Mouse (Mus musculus): Measurements from ENCODE around the gene Fermt2. TPM values are rescaled to one million over a fixed set of nuclear protein-coding genes. Genes with fewer than 3 reads are reported as not detected.

Fermt2 gene
- polyA plus RNA-seq, 1 experiment from 2014 or later, result 245 TPM

GRCm38 (mm10) chr14:45430066-45430842, 99.7 kb downstream of the Fermt2 start:
- Histone ChIP-seq H3K27me3 (ENCODE audit: control insufficient read depth, insufficient read depth, low read length) (no peaks in the 10 kb centered on the region), H3K36me3 (ENCODE audit: control insufficient read depth, insufficient read depth, low read length) (no peaks in the 10 kb centered on the region), H3K9ac (replicated peaks; ENCODE audit: low read depth, low read length) (no peak overlapping the region), H3K9me3 (ENCODE audit: control insufficient read depth, low read depth, low read length) (no peaks in the 10 kb centered on the region; the same call in 1 of the 2 replicates), H3K27ac (ENCODE audit: low read length) (no peak overlapping the region), H3K4me1 (ENCODE audit: control insufficient read depth, insufficient read depth, low read length) (no peaks in the 10 kb centered on the region), H3K4me3 (ENCODE audit: low read depth, low read length) (no peak overlapping the region), H3K4me2 (replicated peaks; ENCODE audit: low read depth, low read length) (no peak overlapping the region)
- WGBS, result 89% methylated on average over 13 of the region's 13 CpGs
- ATAC-seq (ENCODE audit: insufficient number of reproducible peaks, insufficient read depth, low FRiP score, low read depth), result no peak

DNA sequence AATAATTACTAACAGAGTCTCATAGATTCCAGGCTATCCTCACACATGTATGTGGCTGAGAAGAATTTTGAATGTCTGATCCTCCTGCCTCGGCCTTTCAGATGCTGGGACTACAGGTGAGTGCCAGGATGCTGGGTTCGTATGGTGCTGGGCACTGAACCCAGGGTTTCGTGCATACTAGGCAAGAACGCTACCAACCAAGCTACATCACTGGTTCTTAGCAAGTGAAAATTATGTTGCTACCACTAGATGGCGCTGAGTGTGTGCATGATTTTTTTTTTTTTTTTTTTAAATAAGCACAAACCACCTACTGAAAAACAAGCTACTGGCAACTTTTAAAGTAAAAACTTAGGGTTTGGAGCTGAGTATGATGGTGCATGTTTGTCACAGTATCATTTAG, 106.7 kb downstream of the Fermt2 start:
- no peaks in the 10 kb centered on the region for H3K27me3 ChIP-seq (ENCODE audit: control insufficient read depth, insufficient read depth, low read length)
- WGBS, result 2% methylated on average over 5 of the region's 5 CpGs
- no peaks in the 10 kb centered on the region for H3K36me3 ChIP-seq (ENCODE audit: control insufficient read depth, insufficient read depth, low read length)
- H3K4me2 ChIP-seq (replicated peaks; ENCODE audit: low read depth, low read length), result no peak overlapping the region
- no peaks in the 10 kb centered on the region for H3K4me1 ChIP-seq (ENCODE audit: control insufficient read depth, insufficient read depth, low read length)
- H3K9ac ChIP-seq (replicated peaks; ENCODE audit: low read depth, low read length), result no peak overlapping the region
- no peak overlapping the region for H3K4me3 ChIP-seq (ENCODE audit: low read depth, low read length)
- no peaks in the 10 kb centered on the region; the same call in 1 of the 2 replicates for H3K9me3 ChIP-seq (ENCODE audit: control insufficient read depth, low read depth, low read length)
- ATAC-seq (ENCODE audit: insufficient number of reproducible peaks, insufficient read depth, low FRiP score, low read depth), result no peak
- H3K27ac ChIP-seq (ENCODE audit: low read length), result no peak overlapping the region

- H3K9me3 ChIP-seq (ENCODE audit: control insufficient read depth, low read depth, low read length), result no peaks in the 10 kb centered on the region; the same call in 1 of the 2 replicates
- H3K4me2 ChIP-seq (replicated peaks; ENCODE audit: low read depth, low read length), result no peak overlapping the region
- H3K36me3 ChIP-seq (ENCODE audit: control insufficient read depth, insufficient read depth, low read length), result no peaks in the 10 kb centered on the region
- no peak overlapping the region for H3K27ac ChIP-seq (ENCODE audit: low read length)
- H3K4me3 ChIP-seq (ENCODE audit: low read depth, low read length), result no peak overlapping the region
- no peak for ATAC-seq (ENCODE audit: insufficient number of reproducible peaks, insufficient read depth, low FRiP score, low read depth)
- 65% methylated on average over 4 of the region's 4 CpGs for WGBS
- no peaks in the 10 kb centered on the region for H3K4me1 ChIP-seq (ENCODE audit: control insufficient read depth, insufficient read depth, low read length)
- H3K9ac ChIP-seq (replicated peaks; ENCODE audit: low read depth, low read length), result no peak overlapping the region
- H3K27me3 ChIP-seq (ENCODE audit: control insufficient read depth, insufficient read depth, low read length), result no peaks in the 10 kb centered on the region
Measured at GRCm38 (mm10) chr14:45422371-45422770, 107.5 kb downstream of the Fermt2 start.

DNA sequence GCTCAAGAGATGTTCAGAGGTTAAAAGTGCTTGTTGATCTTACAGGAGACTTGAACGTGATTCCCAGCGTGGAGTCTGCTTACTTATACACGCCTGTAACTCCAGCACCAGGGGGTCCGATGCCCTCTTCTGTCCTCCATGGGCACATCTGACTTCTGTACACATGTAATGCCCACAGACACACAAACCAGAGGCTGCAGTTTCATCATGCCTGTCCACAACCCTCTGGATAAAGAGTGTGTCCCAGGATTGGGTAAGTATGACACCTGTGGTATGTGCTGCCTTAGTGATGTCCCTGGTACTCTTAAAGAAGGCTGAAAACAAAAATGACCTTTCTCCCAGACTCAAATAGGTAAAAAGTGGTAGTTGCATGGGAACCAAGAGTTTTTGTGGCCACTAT, 110.6 kb downstream of the Fermt2 start:
- Histone ChIP-seq H3K27ac (ENCODE audit: low read length) (no peak overlapping the region), H3K36me3 (ENCODE audit: control insufficient read depth, insufficient read depth, low read length) (no peaks in the 10 kb centered on the region), H3K4me3 (ENCODE audit: low read depth, low read length) (no peak overlapping the region), H3K9me3 (ENCODE audit: control insufficient read depth, low read depth, low read length) (no peaks in the 10 kb centered on the region), H3K9ac (replicated peaks; ENCODE audit: low read depth, low read length) (no peak overlapping the region), H3K4me1 (ENCODE audit: control insufficient read depth, insufficient read depth, low read length) (no peaks in the 10 kb centered on the region), H3K4me2 (replicated peaks; ENCODE audit: low read depth, low read length) (no peak overlapping the region), H3K27me3 (ENCODE audit: control insufficient read depth, insufficient read depth, low read length) (no peaks in the 10 kb centered on the region)
- 57% methylated on average over 4 of the region's 4 CpGs for WGBS
- no peak for ATAC-seq (ENCODE audit: insufficient number of reproducible peaks, insufficient read depth, low FRiP score, low read depth)

DNA sequence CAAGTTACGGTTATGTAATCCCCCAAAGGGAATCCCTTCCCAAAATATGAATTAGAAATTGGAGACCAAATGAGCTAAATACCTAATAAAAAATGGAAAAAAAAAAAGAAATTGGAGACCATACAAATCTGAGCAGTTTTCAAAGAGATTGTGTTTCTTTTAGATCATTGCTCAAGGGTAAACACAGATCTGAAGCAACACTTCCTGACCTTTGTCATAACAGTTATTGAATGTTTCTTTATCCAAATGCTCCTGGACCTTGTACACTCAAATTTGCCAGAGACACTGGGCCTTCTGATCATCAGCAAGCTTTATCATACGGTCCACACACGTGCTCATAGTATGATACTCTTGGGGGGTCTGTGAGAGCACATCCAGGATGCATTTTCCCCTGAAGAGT, 111.4 kb downstream of the Fermt2 start:
- no peak overlapping the region for H3K4me3 ChIP-seq (ENCODE audit: low read depth, low read length)
- no peaks in the 10 kb centered on the region for H3K27me3 ChIP-seq (ENCODE audit: control insufficient read depth, insufficient read depth, low read length)
- no peaks in the 10 kb centered on the region for H3K9me3 ChIP-seq (ENCODE audit: control insufficient read depth, low read depth, low read length)
- H3K4me1 ChIP-seq (ENCODE audit: control insufficient read depth, insufficient read depth, low read length), result no peaks in the 10 kb centered on the region
- no peak overlapping the region for H3K27ac ChIP-seq (ENCODE audit: low read length)
- no peak overlapping the region for H3K4me2 ChIP-seq (replicated peaks; ENCODE audit: low read depth, low read length)
- no peak for ATAC-seq (ENCODE audit: insufficient number of reproducible peaks, insufficient read depth, low FRiP score, low read depth)
- no peak overlapping the region for H3K9ac ChIP-seq (replicated peaks; ENCODE audit: low read depth, low read length)
- no peaks in the 10 kb centered on the region for H3K36me3 ChIP-seq (ENCODE audit: control insufficient read depth, insufficient read depth, low read length)
- WGBS, result 82% methylated on average over 3 of the region's 3 CpGs

- 90% methylated on average over 4 of the region's 4 CpGs for WGBS
- ATAC-seq (ENCODE audit: insufficient number of reproducible peaks, insufficient read depth, low FRiP score, low read depth), result no peak
Measured at GRCm38 (mm10) chr14:45416265-45416664, 113.7 kb downstream of the Fermt2 start.

More at GRCm38 (mm10) chr14:45416265-45416664, 113.7 kb downstream of the Fermt2 start:
- H3K27ac ChIP-seq (ENCODE audit: low read length), result no peak overlapping the region
- H3K9ac ChIP-seq (replicated peaks; ENCODE audit: low read depth, low read length), result no peak overlapping the region
- H3K4me1 ChIP-seq (ENCODE audit: control insufficient read depth, insufficient read depth, low read length), result no peaks in the 10 kb centered on the region
- no peaks in the 10 kb centered on the region for H3K27me3 ChIP-seq (ENCODE audit: control insufficient read depth, insufficient read depth, low read length)
- no peak overlapping the region for H3K4me2 ChIP-seq (replicated peaks; ENCODE audit: low read depth, low read length)
- no peak overlapping the region for H3K4me3 ChIP-seq (ENCODE audit: low read depth, low read length)
- H3K36me3 ChIP-seq (ENCODE audit: control insufficient read depth, insufficient read depth, low read length), result no peaks in the 10 kb centered on the region
- no peaks in the 10 kb centered on the region for H3K9me3 ChIP-seq (ENCODE audit: control insufficient read depth, low read depth, low read length)

Other genes starting within 250 kb of the Fermt2 start
- 39.4 and 41.5 TPM in 2 replicates for gene Ero1l, start 211.3 kb downstream of the Fermt2 start, polyA plus RNA-seq (2014; fragmentation: Nextera tagmentation; extraction: Ambion mirVana)
- 163 and 171 TPM in 2 replicates for gene Psmc6, start 200.3 kb downstream of the Fermt2 start, polyA plus RNA-seq (2014; fragmentation: Nextera tagmentation; extraction: Ambion mirVana)
- 75.3 and 86.5 TPM in 2 replicates for gene Styx, start 179.0 kb downstream of the Fermt2 start, polyA plus RNA-seq (2014; fragmentation: Nextera tagmentation; extraction: Ambion mirVana)
- gene Gnpnat1, start 125.2 kb downstream of the Fermt2 start, polyA plus RNA-seq (2014; fragmentation: Nextera tagmentation; extraction: Ambion mirVana), result 50.9 and 52.8 TPM in 2 replicates
- gene Ddhd1, start 128.0 kb upstream of the Fermt2 start, polyA plus RNA-seq (2014; fragmentation: Nextera tagmentation; extraction: Ambion mirVana), result 10.9 and 12.2 TPM in 2 replicates